Mouse (Mus musculus): ENCODE results near the gene Apom.

Apom gene

GRCm38 (mm10) chr17:35158850-35159593 is 27.2 kb upstream of the Apom start:
- DNase-seq (ENCODE audit: low read depth, low spot score), result no peak

- no peak for DNase-seq (ENCODE audit: low read depth, low spot score)
Measured at GRCm38 (mm10) chr17:35157661-35158175, 25.9 kb upstream of the Apom start.

DNA sequence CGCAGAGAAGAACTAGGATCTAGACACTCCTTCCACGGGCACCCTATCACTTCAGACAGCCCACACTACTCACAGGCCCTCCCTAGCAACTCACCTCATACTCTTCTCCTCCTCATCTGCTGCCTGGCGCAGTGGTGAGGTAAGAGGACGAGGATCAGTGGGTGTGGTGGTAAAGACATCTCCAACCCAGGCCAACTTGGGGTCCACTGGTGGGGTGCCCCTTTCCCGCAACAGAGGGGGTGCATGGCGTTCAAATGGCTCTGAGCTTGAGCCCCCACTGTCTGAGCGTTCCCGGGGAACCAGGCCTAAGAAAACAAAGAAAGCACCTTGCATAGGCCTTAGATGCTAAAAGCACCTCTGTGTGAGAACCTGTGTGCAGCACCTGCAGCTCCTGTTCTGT is 25.4 kb upstream of the Apom start:
- no peak for DNase-seq (ENCODE audit: low read depth, low spot score)

DNA sequence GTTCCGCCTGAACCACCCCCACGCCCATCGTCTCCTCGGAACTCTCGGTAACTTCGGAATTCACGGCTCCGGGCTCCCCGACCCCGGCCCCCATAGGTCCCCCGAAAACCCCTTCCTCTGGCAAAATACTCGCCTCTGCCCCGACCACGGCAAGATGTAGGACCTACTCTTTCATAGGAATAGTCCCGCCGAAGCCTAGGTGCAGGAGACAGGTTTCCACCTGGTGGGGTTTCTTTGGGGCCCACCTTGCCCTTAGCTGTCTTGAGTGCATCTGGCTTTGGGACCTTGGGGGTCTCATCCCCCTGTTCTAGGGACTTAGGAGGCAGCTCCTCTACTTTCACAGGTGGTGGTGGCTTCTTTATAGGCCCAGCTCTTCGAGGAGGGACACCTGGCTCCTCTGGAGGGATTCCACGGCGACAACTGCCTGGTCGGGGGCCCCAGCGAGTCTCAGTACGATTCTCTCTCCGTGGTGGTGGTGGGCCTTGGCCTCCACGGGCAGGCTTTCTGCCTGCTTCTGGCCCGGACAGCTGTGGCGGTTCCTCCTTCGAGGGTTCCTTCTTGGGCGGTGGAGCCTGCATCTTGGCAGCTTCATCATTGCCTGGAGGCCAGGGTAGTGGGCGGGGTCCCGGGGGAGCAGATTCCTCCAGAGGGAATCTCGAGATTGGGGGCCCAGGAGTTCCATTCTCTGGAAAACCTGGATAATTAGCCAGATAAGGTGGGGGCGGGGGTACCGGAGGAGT is 24.8 kb upstream of the Apom start:
- no peak for DNase-seq (ENCODE audit: low read depth, low spot score)

- no peak for DNase-seq (ENCODE audit: low read depth, low spot score)
Measured at GRCm38 (mm10) chr17:35155451-35155850, 23.6 kb upstream of the Apom start.

- DNase-seq (ENCODE audit: low read depth, low spot score), result no peak
Measured at GRCm38 (mm10) chr17:35154616-35155015, 22.8 kb upstream of the Apom start.

DNA sequence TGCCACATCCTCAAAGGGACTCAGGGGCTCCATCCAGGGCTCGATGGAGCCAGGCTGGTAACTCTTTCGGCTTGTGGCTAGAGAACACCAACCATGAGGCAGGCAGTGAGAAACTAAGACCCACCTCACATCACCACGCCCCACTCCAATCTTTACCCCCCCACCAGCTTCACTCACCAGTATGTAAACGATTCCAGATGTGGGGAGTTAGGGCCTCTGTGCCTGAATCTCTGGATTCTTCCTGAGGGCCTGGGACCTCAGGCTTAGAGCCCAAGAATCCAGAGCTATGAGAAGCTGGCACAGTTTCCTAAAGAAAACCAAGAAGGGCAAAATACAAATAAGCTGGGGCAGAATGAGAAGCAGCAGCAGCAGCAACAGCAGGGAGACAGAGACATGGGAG is 22.1 kb upstream of the Apom start:
- DNase-seq (ENCODE audit: low read depth, low spot score), result no peak

DNA sequence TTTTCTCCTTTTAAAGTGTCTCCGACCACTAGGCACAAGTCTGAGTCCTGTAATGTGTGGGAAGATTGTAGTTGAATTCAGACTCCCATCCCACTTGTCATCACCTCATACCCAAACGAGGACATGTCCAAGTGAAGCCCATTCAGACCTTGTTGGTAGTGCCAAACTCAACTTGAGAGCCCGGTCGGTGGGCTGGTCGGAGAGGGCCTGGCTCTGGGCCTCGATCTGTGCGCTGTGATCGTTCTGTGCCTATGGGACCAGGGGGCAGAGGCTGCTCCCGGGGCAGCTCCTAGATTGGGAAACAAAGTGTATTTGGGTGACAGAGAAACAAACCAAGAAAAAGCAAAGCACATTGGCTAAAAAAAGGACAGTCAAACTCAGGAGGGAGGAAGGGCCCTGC is 21.2 kb upstream of the Apom start:
- DNase-seq (ENCODE audit: low read depth, low spot score), result no peak

DNA sequence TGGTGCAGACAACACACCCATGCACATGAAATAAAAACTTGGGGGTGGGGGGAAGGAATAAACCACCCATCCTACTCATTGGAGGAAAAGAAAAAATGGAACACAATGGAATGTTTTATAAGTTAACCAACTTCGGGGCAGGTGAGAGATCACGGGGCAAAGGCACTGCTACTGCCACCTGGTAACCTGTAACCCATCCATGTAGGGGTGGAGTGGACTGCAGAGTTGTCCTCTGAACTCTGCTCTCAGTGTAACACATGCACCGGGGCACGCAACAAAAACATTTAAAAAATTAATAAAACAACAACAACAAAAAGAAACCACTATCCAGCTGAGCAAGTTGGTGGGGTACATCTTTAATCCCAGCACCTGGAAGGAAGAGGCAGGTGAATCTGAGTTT is 20.3 kb upstream of the Apom start:
- DNase-seq (ENCODE audit: low read depth, low spot score), result no peak

DNA sequence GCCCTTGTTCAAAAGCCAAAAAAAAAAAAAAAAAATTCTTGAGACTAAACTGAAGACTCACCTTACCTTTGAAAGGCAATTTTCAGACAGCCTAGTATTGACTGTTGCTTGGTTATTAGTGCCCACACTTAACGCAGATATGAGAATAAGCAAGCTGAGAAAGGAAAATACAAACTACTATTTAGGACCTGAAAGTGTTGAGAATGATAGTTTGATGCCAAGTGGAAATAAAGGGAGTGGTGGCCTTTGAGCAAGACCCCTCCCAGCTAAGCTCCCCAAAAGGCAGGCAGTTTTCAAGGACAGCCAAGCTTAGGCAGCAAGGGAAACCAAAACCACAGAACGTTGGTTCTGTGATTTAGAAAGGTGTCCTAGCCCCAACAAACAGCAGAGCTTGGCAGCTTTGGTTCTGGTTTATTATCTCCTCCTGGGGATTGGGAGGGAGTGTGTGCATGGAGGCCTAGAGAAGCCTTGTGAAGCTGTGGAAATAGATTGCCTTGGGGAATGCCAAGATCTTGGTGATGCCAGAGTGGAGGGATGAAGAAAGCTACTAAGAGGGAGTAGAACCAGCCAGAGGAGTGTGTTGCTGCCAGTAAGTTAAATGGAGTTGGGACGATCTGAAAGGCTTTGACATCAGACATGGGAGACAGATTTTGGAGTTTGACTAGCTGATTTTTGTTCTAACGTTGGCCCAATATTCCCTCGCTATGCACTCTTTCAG is 16.2 kb upstream of the Apom start:
- no peak for DNase-seq (ENCODE audit: low read depth, low spot score)

GRCm38 (mm10) chr17:35147348-35147747 is 15.5 kb upstream of the Apom start:
- DNase-seq (ENCODE audit: low read depth, low spot score), result no peak

DNA sequence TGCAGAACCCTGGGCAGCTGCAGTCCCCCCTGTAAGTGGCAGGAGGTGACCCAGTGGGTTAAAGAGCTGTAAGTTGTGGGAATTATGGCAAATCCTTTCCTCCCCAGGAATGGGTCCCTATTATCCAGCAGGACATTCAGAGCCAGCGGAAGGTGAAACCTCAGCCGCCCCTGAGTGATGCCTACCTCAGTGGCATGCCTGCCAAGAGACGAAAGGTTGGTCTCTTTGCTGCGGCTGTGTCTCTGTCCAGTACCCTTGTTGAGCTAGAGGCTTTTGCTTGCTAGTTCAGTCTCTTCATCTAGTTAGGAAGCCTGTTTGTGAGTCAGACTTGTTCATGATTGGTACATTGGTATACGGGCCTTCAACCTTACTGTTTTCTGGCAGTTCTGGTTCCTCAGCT is 14.3 kb upstream of the Apom start:
- no peak for DNase-seq (ENCODE audit: low read depth, low spot score)

GRCm38 (mm10) chr17:35141971-35142370 is 10.1 kb upstream of the Apom start:
- no peak for DNase-seq (ENCODE audit: low read depth, low spot score)

DNA sequence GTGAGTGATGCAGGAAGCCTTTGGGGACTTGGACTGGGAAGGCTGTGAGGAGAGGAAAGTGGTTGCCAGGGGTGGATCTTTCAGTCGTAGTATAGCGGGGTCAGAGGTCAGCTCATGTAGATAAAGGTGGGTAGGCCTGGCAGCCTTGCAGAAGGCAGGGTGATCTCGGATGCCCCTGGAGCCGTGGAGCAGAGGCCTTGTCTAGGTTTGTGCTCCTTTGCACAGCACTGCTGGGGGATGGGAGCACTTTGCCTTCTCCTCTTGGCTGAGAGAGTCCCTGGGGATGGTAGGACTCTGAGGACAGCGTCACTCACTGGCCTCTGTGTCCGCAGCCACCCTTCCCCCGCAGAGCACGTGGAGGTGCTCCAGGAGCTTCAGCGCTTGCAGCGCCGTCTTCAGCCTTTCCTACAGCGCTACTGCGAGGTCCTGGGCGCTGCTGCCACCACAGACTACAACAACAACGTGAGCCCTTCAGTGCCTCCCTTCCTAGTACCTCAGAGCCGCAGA is 8.7 kb upstream of the Apom start:
- DNase-seq (ENCODE audit: low read depth, low spot score), result no peak

- DNase-seq (ENCODE audit: low read depth, low spot score), result no peak
Measured at GRCm38 (mm10) chr17:35139269-35139668, 7.4 kb upstream of the Apom start.

GRCm38 (mm10) chr17:35135591-35136320 is 3.9 kb upstream of the Apom start:
- DNase-seq (ENCODE audit: low read depth, low spot score), result no peak

- peak; percentile 91 for DNase-seq (ENCODE audit: low read depth, low spot score)
Measured at GRCm38 (mm10) chr17:35134801-35135590, 3.1 kb upstream of the Apom start, which contains the start of gene Bag6. TSS of gene Bag6 (plus strand) at chr17:35135178.

DNA sequence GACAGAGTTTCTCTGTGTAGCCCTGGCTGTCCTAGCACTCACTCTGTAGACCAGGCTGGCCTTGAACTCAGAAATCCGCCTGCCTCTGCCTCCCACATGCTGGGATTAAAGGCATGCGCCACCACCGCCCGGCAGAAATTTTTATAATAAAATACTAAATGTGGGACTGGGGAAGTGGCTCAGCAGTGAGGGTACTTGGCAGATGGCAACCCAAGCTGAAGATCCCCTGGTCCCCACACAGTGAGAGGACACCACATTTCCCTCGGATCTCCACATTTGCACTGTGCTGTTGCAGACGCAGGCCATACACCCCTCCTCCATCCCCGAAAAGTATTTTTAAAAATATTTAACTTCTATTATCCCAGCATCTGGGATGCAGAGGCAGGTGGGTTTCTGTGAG is 1.7 kb upstream of the Apom start:
- no peak for DNase-seq (ENCODE audit: low read depth, low spot score)

DNA sequence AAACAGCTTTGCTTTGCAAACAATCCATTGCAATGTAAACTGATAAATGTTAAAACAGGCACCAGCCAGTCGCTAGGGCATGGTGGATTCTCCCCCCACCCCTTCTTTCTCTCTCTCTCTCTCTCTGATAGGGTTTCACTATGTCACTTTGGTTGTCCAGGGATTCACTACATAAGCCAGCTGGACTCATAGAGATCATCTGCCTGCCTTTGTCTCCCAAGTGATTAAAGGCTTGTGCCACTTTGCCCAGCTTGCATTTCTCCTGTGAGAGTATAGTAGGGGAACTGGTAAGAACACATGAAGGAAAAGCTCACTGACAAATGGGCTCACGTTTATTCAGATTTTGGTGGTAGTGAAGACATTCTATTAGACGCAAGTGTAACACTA is 317 bp upstream of the Apom start:
- DNase-seq (ENCODE audit: low read depth, low spot score), result no peak

DNA sequence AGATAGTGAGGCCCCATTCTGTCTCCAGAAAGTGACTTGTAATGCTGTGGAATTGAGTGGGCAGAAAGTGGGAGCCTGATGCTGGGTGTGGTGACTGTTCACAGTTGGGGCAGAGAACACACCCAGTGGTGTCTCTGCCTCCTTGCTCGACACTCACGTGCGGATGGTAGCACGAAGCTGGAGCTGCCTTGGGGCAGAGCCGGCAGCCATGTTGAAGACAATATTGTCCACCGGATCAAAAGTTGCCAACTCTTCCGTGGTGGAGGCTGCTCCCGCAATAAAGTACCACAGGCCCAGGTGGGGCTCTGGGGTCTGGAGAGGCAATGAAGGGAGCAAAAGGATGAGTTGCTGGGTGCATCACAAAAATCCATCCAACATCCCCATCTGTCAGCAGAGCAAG is 812 bp downstream of the Apom start:
- DNase-seq (ENCODE audit: low read depth, low spot score), result no peak

GRCm38 (mm10) chr17:35128996-35129395 is 2.9 kb downstream of the Apom start:
- no peak for DNase-seq (ENCODE audit: low read depth, low spot score)

Data from skeletal muscle tissue, adult 2 months (tissue).